16 mouse cellular contexts compared by ENCODE assay signal in the genomic region with DNA sequence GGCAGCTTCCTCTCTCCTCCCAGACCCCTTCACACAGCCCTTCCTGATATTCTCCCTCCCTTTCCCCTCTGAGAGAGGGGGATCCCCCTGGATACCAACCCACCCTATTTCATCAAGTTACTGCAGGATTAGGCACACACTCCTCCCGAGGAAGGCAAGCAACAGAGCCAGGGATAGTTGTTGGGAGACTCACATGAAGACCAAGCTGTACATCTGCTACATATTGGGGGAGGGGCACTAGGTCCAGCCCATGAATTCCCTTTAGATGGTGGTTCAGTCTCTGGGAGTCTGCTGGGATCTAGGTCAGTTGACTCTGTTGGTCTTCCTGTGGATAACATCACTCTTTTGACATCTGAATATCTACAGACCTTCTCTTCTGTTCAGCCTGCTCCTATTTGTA.
"Had no signal": no experiment of that assay in that cellular context is flagged by ENCODE, and none has a peak within 500 bp of the region (broad histone marks: within the 10 kb centered on the region; RNA-seq: fewer than 3 reads in every experiment).

No protein-coding gene starts in this region.

- DNase-seq: right cerebral cortex, adult 18-20 months; right cerebral cortex, postnatal 14 days; right cerebral cortex, postnatal 25 days; right cerebral cortex, postnatal 4 days; spleen, adult 18-20 months; thymus, adult 18-20 months; thymus, adult 2 months; thymus, postnatal 14 days; thymus, postnatal 25 days; thymus, postnatal 36 days; thymus, postnatal 4 days had no signal

- H3K27me3 ChIP-seq: neural tube, embryonic 12.5 days; neural tube, embryonic 15.5 days; stomach, embryonic 15.5 days had no signal

- H3K36me3 ChIP-seq: neural tube, embryonic 12.5 days; neural tube, embryonic 13.5 days; neural tube, embryonic 15.5 days; stomach, embryonic 15.5 days had no signal

- H3K9me3 ChIP-seq: neural tube, embryonic 12.5 days; neural tube, embryonic 13.5 days; neural tube, embryonic 15.5 days; stomach, embryonic 15.5 days had no signal

- H3K4me2 ChIP-seq: neural tube, embryonic 12.5 days; neural tube, embryonic 13.5 days; neural tube, embryonic 15.5 days; stomach, embryonic 15.5 days had no signal

- H3K4me1 ChIP-seq: neural tube, embryonic 12.5 days; neural tube, embryonic 13.5 days; neural tube, embryonic 15.5 days; stomach, embryonic 15.5 days had no signal

- H3K4me3 ChIP-seq: neural tube, embryonic 12.5 days; neural tube, embryonic 13.5 days; neural tube, embryonic 15.5 days; stomach, embryonic 15.5 days had no signal

- H3K9ac ChIP-seq: neural tube, embryonic 12.5 days; neural tube, embryonic 13.5 days; neural tube, embryonic 15.5 days; stomach, embryonic 15.5 days had no signal

- H3K27ac ChIP-seq: neural tube, embryonic 12.5 days; neural tube, embryonic 13.5 days; neural tube, embryonic 15.5 days; stomach, embryonic 15.5 days; stomach, postnatal 0 days had no signal
